Mouse (Mus musculus) ES-Bruce4 (cell line): Measurements from ENCODE around the gene Gm29094. TPM values are rescaled to one million over a fixed set of nuclear protein-coding genes. Genes with fewer than 3 reads are reported as not detected.
"Not testable (repeated sequence)": the region's sequence is repeated elsewhere in the genome, so short reads cannot be mapped to it uniquely, and the experiment has no call there.

ENCODE experiments used
- H3K27ac ChIP-seq: 2 replicates; pipeline ENCODE4 v1.5.1; 2012; ENCODE audit warnings: low read length, inconsistent platforms; ENCODE audit not compliant: insufficient read depth
- H3K27me3 ChIP-seq: 2 replicates; pipeline ENCODE4 v1.6.1; 2012; ENCODE audit warnings: mild to moderate bottlenecking, low read length, inconsistent platforms; ENCODE audit not compliant: control insufficient read depth, poor library complexity, insufficient read depth, severe bottlenecking
- H3K36me3 ChIP-seq: 2 replicates; pipeline ENCODE4 v1.6.1; 2012; ENCODE audit warnings: inconsistent platforms, mild to moderate bottlenecking, low read length, moderate library complexity; ENCODE audit not compliant: control insufficient read depth, poor library complexity, insufficient read depth, severe bottlenecking
- H3K4me1 ChIP-seq: one replicate; pipeline ENCODE4 v1.8.1; 2011; ENCODE audit warnings: low read length; ENCODE audit not compliant: control insufficient read depth, insufficient read depth
- H3K4me3 ChIP-seq: 2 replicates; pipeline ENCODE4 v1.5.1; 2011; ENCODE audit warnings: low read depth, mild to moderate bottlenecking, low read length
- H3K9ac ChIP-seq: 2 replicates; pipeline ENCODE4 v1.6.1; 2012; ENCODE audit warnings: low read depth, mild to moderate bottlenecking, inconsistent platforms; ENCODE audit not compliant: poor library complexity, severe bottlenecking
- H3K9me3 ChIP-seq: replicated peaks from 2 replicates; pipeline ENCODE4 v1.6.1; 2012; ENCODE audit warnings: mild to moderate bottlenecking, low read length, inconsistent platforms; ENCODE audit not compliant: control insufficient read depth, poor library complexity, insufficient read depth, severe bottlenecking
- CTCF ChIP-seq: IDR thresholded peaks from one replicate; pipeline ENCODE4 v1.8.1; 2011; ENCODE audit warnings: low read depth, low read length
- EP300 ChIP-seq: IDR thresholded peaks from 2 replicates; pipeline ENCODE4 v1.6.1; 2011; ENCODE audit warnings: low read depth, low read length; ENCODE audit not compliant: insufficient read depth
- POLR2A ChIP-seq: IDR thresholded peaks from one replicate; pipeline ENCODE4 v1.8.1; 2011; ENCODE audit warnings: low read length; ENCODE audit not compliant: insufficient read depth
- polyA plus RNA-seq: library from polyadenylated mRNA; stranded (reverse); fragments of >200 nt; gene quantifications from 2 replicates; pipeline ENCODE4 v1.2.4, GENCODE M21; 2011; ENCODE audit warnings: low read depth; ENCODE audit not compliant: missing spikeins, insufficient read depth, insufficient read length

The Gm29094 gene
- polyA plus RNA-seq, 1 experiment: not detected

DNA sequence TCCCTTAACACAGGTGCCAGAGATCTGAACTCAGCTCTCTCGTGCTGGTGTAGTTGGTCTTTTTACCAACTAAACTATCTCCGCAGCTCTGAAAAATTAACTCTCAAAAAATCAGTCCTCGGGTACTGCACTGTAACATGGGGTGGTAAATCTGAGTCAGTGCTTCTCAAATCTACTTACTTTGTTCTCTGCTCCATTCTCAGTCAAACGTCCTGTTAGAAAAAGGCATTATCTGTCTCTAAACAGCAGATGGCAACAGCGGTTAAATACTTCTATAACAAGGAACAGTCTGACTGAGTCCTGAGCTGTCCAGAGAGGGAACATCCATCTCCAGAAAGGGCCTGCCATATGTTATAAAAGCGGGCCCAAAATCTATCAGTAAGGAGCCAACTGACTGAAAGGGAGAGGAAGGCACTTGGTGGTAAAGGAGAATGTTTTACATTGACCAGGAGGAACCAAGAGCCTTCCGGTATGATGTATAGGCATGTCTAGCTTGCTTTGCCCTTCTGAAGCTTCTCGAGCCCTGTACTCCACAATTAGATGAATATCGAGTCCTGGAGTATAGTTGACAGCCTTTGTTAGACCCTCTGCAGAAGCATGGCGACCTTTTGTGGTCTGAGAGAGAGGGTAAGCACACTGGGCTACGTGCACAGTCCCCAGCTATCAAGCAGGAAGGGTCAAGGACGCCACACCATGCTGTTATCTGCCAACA lies 11.3 kb downstream of the Gm29094 start, which contains the start of gene Mthfs:
Gene Mthfs (plus strand): TSS at position 324 of the 712 bp plus-strand sequence.
- not testable (repeated sequence) for H3K27me3 ChIP-seq, H3K4me1 ChIP-seq, H3K9me3 ChIP-seq, H3K36me3 ChIP-seq
- Histone ChIP-seq H3K4me3 (peak within 1 kb of the TSS; percentile 49), H3K9ac (peak within 1 kb of the TSS; percentile 66), H3K27ac (peak within 1 kb of the TSS; percentile 82)

DNA sequence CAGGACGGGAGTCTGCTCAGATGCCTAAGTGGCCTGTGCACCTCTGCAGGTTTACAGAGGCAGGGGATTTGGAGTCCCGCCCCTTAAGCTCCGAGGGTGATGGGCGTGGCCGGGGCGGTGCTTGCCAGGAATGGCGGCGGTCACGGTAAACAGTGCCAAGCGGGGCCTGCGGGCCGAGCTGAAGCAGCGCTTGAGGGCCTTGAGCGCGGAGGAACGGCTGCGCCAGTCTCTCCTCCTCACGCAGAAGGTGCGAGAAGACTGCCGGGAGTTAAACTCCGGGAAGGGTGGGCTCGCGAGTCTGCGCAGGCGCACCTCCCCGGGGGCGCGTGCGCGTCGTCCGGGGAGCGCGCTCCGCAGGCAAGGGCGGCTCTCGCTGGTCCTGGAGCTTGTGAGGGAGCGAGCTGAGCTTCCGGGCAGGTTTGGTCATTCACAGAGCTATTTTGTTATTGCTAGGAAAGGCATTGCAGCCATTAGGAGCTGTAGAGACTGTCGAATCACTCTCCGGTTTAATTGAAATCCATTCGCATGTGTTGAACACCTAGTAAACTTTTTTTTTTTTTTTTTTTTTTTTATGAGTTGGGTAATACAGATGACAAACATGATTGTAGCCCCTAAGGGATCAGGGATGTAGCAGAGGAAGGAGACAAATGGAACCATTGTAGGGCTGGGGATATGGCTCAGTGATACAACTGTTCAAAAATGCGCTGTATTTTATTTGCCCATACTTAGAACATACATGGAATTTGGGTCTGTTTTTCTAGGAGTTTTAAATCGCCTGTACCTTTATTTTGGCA lies 12.1 kb downstream of the Gm29094 start:
- H3K27me3 ChIP-seq, H3K36me3 ChIP-seq, H3K9me3 ChIP-seq, H3K4me1 ChIP-seq: not testable (repeated sequence)
- Histone ChIP-seq H3K27ac (peak overlapping the region; percentile 72; the same call in 1 of the 2 replicates), H3K4me3 (peak overlapping the region; percentile 49), H3K9ac (peak overlapping the region; percentile 66)

DNA sequence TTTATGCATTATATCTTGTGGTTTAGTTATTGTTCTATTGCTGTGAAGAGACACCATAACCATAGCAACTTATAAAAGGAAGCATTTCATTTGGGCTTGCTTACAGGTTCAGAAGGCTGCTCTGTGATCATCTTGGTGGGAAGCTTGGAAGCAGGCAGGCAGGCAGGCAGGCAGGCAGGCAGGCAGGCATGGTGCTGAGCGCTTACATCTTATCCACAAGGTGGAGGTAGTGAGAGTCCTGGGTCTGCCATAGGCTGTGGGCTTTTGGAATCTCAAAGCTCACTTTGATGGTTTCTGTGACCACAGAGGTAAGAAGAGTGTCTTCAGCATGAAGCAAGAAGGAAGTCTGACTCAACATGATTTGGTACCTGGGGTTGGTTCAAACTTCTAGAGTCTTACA lies 13.2 kb downstream of the Gm29094 start:
- H3K9ac ChIP-seq, H3K36me3 ChIP-seq, H3K4me3 ChIP-seq, H3K4me1 ChIP-seq, H3K27ac ChIP-seq, H3K9me3 ChIP-seq, H3K27me3 ChIP-seq: not testable (repeated sequence)

DNA sequence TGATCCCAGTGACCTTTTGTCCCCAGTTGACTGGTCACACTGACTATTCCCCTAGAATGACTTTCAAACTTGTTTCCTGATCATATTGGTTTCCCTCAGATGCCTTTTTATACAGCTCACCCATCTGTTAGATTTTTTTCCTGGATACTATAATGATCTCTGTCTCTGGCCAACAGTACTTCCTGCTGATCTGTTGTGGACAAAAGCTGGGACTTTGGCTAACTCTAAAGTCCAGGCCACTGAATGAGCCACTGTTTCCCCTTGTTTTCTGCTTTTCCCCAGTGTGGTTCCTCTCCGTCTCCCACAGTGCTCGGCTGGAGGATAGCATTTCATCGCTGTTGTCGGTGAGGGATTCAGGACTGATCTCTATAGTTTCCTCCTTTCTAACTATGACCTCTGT lies 19.0 kb downstream of the Gm29094 start:
- H3K27me3 ChIP-seq, H3K36me3 ChIP-seq, H3K9ac ChIP-seq, H3K4me1 ChIP-seq, H3K4me3 ChIP-seq, H3K9me3 ChIP-seq, H3K27ac ChIP-seq: not testable (repeated sequence)

DNA sequence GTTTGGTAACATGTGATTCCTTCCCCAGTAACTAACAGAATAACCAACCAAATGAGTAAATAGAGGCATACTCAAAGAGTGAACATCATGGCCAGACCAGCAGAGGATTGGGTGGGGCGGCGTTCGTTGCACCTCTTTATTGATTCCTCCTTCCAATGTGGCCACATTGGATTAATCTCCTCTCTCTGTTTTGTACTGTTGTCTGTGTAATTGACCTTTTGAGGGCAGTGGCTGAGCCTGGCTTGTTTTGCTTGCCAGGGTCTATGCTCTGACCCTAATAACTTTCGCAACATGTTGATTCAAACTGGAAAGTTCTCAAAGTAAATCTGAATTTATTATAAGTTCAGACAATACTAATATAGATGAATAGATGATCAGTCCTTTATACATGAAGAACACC lies 20.5 kb downstream of the Gm29094 start:
- not testable (repeated sequence) for H3K9ac ChIP-seq, H3K4me3 ChIP-seq, H3K36me3 ChIP-seq, H3K4me1 ChIP-seq, H3K9me3 ChIP-seq, H3K27me3 ChIP-seq, H3K27ac ChIP-seq

DNA sequence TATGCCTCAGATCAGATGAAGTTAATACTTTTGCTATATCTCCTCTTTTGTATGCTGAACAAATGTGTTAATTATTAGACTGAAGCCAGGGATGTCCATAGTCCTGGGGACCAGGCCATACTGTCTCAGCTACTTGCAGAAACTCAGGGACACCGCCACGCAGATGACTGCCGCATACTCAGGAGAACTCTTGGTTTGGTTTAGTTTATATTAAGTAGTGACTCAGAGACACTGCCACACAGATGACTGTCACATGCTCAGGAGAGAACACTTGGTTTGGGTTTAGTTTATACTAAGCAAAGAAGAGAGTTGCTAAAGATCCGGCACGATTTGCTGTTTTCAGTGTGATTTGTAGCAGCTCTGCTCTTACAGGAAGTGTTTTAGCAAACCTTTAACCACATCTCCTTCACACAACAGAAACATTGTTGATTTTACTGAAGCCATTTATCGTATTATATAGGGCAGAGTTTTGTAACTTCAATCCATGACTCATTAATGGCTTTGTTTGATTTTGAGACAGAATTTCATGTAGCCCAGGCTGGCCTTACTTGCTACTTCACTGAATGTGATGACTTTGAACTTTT lies 21.6 kb downstream of the Gm29094 start:
- not testable (repeated sequence) for H3K9me3 ChIP-seq, H3K9ac ChIP-seq, H3K27me3 ChIP-seq, H3K27ac ChIP-seq, H3K4me3 ChIP-seq, H3K36me3 ChIP-seq, H3K4me1 ChIP-seq

DNA sequence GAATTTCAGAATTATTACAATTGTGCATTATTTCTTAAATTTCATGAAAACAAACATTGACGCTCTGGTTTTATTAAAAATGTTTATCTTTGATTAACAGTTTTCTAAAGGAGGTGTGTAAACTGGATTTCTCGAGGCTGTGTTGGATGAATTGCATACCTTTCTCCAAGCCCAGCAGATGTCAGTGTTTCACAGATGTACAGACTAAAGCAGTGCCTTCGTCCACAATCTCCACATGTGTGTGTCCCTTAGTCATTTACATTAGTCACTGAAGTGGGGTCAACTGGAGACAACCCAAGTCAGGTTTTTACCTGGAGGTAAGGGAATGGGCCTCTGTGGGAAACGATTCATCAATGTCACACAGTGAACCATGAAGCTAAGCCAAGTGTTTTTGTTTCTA lies 26.9 kb downstream of the Gm29094 start:
- no peak for TF ChIP-seq POLR2A
- TF ChIP-seq EP300: no peak
- no peak for TF ChIP-seq CTCF
- no peaks in the 10 kb centered on the region for H3K27me3 ChIP-seq
- H3K4me1 ChIP-seq: no peaks in the 10 kb centered on the region
- H3K36me3 ChIP-seq: no peaks in the 10 kb centered on the region
- no peak overlapping the region for H3K27ac ChIP-seq
- H3K9ac ChIP-seq: no peak overlapping the region
- no peak overlapping the region for H3K4me3 ChIP-seq
- H3K9me3 ChIP-seq: no peaks in the 10 kb centered on the region
